Mouse (Mus musculus): ENCODE data around the gene Iqcn. TPM values are rescaled to one million over a fixed set of nuclear protein-coding genes. Genes with fewer than 3 reads are reported as not detected.

Iqcn gene
- total RNA-seq, 4 experiments from 2014 or later = 0.07 to 0.09 (median 0.08) TPM; not detected in 1

- DNase-seq = no peak
These were observed 1.9 kb upstream of the Iqcn start for GRCm38 (mm10) chr8:70701048-70701981.

GRCm38 (mm10) chr8:70701982-70702841 is 1.0 kb upstream of the Iqcn start:
- DNase-seq = no peak

GRCm38 (mm10) chr8:70702842-70703182 is 445 bp upstream of the Iqcn start:
- peak; percentile 79 for DNase-seq

- DNase-seq = peak; percentile 66
These were observed 5.0 kb downstream of the Iqcn start for GRCm38 (mm10) chr8:70708281-70708680.

GRCm38 (mm10) chr8:70709794-70710193 is 6.5 kb downstream of the Iqcn start:
- peak; percentile 17 for DNase-seq

- DNase-seq = peak; percentile 64
These were observed 7.0 kb downstream of the Iqcn start for GRCm38 (mm10) chr8:70710296-70710695.

- DNase-seq = peak; percentile 88
These were observed 7.8 kb downstream of the Iqcn start for GRCm38 (mm10) chr8:70711041-70711440.

GRCm38 (mm10) chr8:70713991-70714390 is 10.7 kb downstream of the Iqcn start:
- no peak for DNase-seq

- peak; percentile 45 for DNase-seq
These were observed 11.8 kb downstream of the Iqcn start for GRCm38 (mm10) chr8:70715086-70715485.

- DNase-seq = no peak
These were observed 13.5 kb downstream of the Iqcn start for GRCm38 (mm10) chr8:70716521-70717400.

- DNase-seq = no peak
These were observed 15.0 kb downstream of the Iqcn start, which contains the start of gene Gm3336 for GRCm38 (mm10) chr8:70718297-70718696. TSS of gene Gm3336 (plus strand) at chr8:70718543.

GRCm38 (mm10) chr8:70719796-70720270 is 16.6 kb downstream of the Iqcn start:
- DNase-seq = no peak

- DNase-seq = no peak
These were observed 17.5 kb downstream of the Iqcn start for GRCm38 (mm10) chr8:70720739-70721138.

- DNase-seq = no peak
These were observed 18.3 kb downstream of the Iqcn start for GRCm38 (mm10) chr8:70721601-70722000.

GRCm38 (mm10) chr8:70723486-70724210 is 20.4 kb downstream of the Iqcn start, which contains the start of gene Pde4c:
TSS of gene Pde4c (plus strand) at chr8:70723720.
- DNase-seq = no peak

GRCm38 (mm10) chr8:70724216-70724615 is 21.0 kb downstream of the Iqcn start:
- DNase-seq = no peak

- no peak for DNase-seq
These were observed 22.7 kb downstream of the Iqcn start for GRCm38 (mm10) chr8:70725792-70726447.

- no peak for DNase-seq
These were observed 23.5 kb downstream of the Iqcn start for GRCm38 (mm10) chr8:70726721-70727120.

GRCm38 (mm10) chr8:70729808-70730475 is 26.7 kb downstream of the Iqcn start:
- DNase-seq = no peak

- DNase-seq = no peak
These were observed 27.7 kb downstream of the Iqcn start for GRCm38 (mm10) chr8:70730956-70731355.

Data from adrenal gland, adult 8-10 months (tissue).